Mouse (Mus musculus) WW6 (cell line): ENCODE results near the gene Lclat1.

ENCODE experiments used
- DNase-seq: peaks from one replicate; pipeline ENCODE4 v3.0.0-alpha.2; 2013; ENCODE audit warnings: low read depth, low spot score

Lclat1 gene

DNA sequence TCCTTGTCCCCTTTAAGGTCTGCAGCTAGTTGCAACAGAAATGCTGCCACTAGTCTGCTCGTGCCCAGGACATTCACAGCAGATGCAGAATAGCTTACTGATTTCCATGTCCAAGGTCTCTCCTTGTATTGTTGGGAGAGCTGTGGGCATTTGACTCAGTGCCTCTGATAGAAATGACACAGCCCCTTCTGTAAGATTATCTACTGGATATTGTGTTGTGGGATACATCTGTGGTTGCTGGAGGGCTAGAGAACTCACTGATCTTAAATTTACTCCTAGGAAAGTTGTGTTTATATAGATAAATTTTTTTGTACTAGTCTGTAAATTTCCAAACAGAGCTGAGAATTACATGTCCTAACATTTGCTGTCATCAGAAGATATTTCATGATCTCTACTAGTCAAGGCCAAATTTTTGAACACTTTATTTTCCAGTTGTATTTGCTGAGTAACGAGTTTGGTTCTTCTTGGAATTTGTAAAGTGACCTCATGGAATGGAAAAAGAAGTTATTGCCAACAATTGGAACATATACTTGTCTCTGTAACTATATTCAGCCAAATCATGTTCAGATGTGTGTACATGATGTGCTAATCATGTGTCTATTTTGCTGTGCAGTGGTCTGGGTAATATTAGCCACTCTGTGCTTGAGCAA is 87.4 kb downstream of the Lclat1 start:
- no peak for DNase-seq

GRCm38 (mm10) chr17:73196139-73196538 is 88.4 kb downstream of the Lclat1 start:
- no peak for DNase-seq

DNA sequence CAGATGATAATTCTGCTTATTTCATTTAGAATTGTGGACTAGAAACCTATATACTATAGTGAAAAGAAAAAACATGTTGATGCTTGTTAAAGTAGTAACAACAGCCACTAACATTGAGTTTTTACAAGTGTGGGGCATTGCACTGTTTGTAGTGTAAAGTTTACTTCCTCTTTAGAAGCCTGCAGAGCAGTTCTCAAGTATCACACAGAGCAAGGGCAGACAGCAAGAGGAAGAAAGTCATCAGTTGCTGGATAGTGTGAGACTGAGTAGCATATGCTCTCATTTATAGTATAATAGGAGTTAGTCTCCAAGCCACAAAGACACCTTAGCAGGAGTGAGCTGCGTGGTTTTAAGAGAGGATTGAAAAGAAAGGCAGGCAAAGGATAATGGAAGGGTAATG is 89.9 kb downstream of the Lclat1 start:
- no peak for DNase-seq

DNA sequence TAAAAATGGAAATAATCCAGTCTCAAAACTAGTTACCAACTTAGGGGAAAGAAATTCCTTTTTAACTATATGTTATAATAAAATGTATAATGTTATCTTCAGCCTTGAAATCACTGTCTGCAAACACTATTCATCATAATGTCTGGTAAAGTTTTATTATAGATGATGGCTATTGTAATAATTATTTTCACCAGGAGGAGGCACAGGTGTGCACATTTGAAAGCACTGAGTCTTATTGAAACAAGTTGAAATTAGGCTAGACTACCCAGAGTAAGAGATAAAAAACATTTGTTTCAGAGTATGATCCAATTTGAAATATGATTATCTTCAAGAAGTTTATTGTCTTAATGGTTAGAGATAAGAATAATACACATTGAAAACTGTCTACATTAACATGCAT is 91.6 kb downstream of the Lclat1 start:
- DNase-seq: no peak

GRCm38 (mm10) chr17:73200380-73200779 is 92.6 kb downstream of the Lclat1 start:
- DNase-seq: no peak

DNA sequence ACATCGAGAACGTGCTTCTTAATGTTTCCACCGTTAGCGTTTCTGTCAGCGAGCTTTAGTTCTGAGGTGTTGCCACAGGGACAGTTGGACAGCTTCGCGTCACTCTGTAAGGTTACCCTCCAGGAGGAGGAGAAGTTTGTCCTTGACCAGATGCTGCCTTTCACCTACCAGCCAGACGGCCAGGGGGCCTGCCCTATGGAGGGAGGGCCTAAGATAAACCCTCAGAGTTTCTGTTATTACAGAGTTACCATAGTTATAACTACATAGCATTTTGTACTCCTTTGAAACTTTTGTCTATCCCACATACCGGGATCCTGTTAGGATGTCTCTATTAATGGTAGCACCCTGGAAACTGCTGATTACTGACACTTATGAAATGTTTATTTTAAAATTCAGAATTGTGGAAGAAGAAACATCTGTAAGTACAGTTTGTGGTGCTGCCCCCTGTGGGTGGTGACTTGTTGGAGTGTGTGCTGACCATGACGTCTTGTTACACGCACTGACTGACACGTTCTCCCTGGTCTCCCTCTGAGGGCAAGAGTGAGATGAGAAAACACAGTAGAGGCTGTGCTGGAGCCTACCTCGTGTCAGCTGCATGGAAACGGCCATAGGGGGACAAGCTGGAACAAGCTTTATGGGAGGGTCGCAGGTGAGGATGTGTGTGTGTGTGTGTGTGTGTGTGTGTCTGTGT is 96.0 kb downstream of the Lclat1 start:
- no peak for DNase-seq

- no peak for DNase-seq
Observed at GRCm38 (mm10) chr17:73210960-73211531, 103.3 kb downstream of the Lclat1 start.

GRCm38 (mm10) chr17:73212754-73213153 is 105.0 kb downstream of the Lclat1 start:
- no peak for DNase-seq

GRCm38 (mm10) chr17:73213187-73213586 is 105.4 kb downstream of the Lclat1 start:
- DNase-seq: no peak

GRCm38 (mm10) chr17:73213677-73214076 is 105.9 kb downstream of the Lclat1 start:
- DNase-seq: no peak

GRCm38 (mm10) chr17:73217274-73217673 is 109.5 kb downstream of the Lclat1 start:
- DNase-seq: no peak

GRCm38 (mm10) chr17:73220746-73221145 is 113.0 kb downstream of the Lclat1 start:
- DNase-seq: no peak

DNA sequence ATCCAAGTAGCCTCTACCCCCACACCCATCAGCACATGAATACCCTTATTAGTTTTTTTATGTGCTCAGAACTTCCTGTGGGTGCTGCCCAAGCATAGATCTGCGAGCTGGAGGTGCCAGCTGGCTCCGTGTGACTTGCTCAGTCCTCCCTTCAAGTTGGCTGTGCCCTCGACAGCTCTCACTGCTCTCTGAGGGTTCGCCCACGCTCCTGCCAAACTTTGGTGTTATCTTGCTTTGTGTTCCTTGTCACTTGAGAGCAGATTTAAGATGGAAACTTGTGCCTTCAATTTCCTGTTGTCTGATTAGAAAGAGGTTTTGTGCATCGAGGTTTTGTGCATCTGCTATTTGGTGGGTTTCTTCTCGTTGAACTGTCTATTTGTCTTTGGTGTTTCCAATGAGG is 114.3 kb downstream of the Lclat1 start:
- no peak for DNase-seq

DNA sequence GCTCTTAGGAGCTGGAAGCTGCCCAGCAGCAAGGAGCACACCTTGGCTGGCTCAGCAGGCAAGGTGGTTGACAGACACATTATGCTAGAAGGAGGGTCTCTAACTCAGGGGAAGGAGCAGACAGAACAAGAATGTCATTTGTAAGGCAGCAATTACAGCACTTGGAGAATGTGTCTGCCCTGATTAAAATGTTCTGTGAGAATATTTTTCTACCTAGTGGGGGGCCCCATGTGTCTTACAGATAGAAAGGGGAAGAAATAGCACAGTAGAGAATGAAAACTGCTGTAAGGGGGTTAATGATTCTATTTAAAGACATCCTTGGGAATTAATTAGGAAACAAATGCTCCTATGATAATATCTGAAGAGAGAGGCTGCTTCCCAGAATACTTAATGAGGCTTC is 117.7 kb downstream of the Lclat1 start:
- DNase-seq: no peak

GRCm38 (mm10) chr17:73225996-73226395 is 118.2 kb downstream of the Lclat1 start:
- no peak for DNase-seq

GRCm38 (mm10) chr17:73226595-73226994 is 118.8 kb downstream of the Lclat1 start:
- DNase-seq: no peak

- DNase-seq: no peak
Observed at GRCm38 (mm10) chr17:73227361-73227760, 119.6 kb downstream of the Lclat1 start.

GRCm38 (mm10) chr17:73229445-73230155 is 121.8 kb downstream of the Lclat1 start:
- no peak for DNase-seq

- no peak for DNase-seq
Observed at GRCm38 (mm10) chr17:73230340-73230989, 122.7 kb downstream of the Lclat1 start.

- no peak for DNase-seq
Observed at GRCm38 (mm10) chr17:73231337-73231736, 123.6 kb downstream of the Lclat1 start.

GRCm38 (mm10) chr17:73232593-73232992 is 124.8 kb downstream of the Lclat1 start:
- no peak for DNase-seq

DNA sequence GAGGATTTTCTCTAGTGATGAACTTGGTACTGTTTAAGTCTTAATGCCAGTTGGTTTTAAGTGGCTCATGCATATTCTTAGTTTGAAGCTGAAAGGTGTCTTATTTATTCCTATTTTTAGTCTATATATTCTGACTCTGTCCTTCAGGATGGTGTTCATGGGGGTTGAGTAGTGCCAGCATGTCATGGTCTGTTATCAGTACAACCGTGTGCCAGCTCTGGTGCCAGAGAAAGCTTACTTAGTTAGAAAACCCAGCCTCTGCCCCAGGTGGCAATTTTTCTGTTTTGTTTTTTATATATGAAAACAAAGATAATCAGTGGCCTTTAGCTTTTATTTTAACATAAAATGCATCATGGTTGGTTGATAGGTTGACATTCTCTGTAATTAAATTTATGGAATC is 126.2 kb downstream of the Lclat1 start:
- no peak for DNase-seq
